Mouse (Mus musculus) cortical plate, adult 2 months (tissue): ENCODE data around the gene Chst10.

Experiments
- CTCF ChIP-seq: fragments of 200-500 bp; IDR thresholded peaks from 2 replicates; pipeline ENCODE4 v1.5.1; 2011; ENCODE audit warnings: mild to moderate bottlenecking, control low read depth, low read length; ENCODE audit not compliant: insufficient read depth; ENCODE audit errors: extremely low read depth
- POLR2A ChIP-seq: fragments of 200-500 bp; IDR thresholded peaks from 2 replicates; pipeline ENCODE4 v1.6.1; 2011; ENCODE audit warnings: mild to moderate bottlenecking, low read length, control low read depth; ENCODE audit not compliant: insufficient read depth; ENCODE audit errors: extremely low read depth

DNA sequence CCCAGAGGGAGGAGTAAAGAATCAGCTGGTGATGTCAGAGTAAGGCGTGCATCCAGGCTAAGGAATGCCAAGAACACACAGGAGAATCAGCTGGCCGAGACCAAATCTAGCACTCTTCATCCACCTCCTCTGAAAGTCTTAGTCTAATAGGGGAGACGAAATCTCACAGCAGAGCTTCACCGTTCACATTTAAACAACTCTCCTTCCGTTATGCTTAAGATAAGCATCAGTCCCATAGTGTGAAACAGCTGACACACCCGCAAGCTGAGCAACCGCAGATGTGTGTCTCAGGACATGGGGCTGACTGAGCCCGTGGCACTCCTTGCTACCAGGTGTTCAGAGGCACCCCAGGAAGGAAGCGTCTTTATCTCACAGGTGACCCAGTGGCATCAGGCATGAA is 14.2 kb downstream of the Chst10 start:
- no peak for TF ChIP-seq CTCF
- TF ChIP-seq POLR2A: no peak
